Mouse (Mus musculus) spleen, postnatal 36 days (tissue): ENCODE data around the gene Kif22.

Experiments used
- DNase-seq, 2 experiments: peaks; one replicate each; pipeline ENCODE4 v3.0.0; 2022; ENCODE audit warnings: low spot score in 2 of 2, mixed read lengths in 1 of 2

Kif22 gene

GRCm38 (mm10) chr7:127031244-127031643 lies 11.0 kb downstream of the Kif22 start:
- DNase-seq: no peak

DNA sequence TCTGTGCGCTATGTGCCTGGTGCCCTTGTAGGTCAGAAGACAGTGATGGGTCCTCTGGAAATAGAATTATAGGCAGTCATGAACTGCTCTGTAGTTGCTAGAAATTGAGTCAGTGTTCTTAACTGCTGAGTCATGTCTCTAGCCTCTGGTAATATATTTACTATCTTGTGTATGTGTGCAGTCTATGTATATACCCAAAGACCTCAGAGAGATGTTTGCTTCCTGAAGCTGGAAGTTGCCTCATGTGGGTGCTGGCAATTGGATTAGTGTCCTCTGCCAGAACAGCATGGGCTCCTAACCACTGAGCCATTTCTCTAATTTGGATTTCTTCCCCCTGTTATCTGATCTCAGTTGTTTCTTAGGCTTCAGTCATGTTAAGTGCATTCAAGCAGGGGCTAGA lies 12.1 kb downstream of the Kif22 start:
- DNase-seq: no peak

DNA sequence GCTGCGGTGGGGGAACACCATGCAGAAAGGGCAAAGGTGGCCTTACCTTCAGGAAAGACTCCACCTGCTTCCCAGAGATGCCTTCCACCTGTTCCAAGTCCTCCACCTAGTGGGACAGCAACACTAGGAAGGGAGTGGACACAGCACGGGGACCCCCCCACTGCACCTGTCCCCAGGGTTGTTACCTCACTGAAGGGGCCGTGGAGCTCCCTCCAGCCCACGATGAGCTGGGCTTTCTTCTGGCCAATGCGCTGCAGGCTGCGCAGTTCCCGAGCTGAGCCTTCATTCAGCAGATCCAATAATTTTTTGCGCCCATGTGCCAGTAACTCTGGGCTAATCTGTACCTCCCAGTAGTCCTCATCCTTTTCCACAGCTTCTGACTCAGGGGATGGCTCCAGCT lies 14.4 kb downstream of the Kif22 start:
- no peak for DNase-seq

GRCm38 (mm10) chr7:127026984-127027726 lies 15.1 kb downstream of the Kif22 start, which contains the start of gene Maz:
Maz (minus strand) TSS chr7:127027037.
- DNase-seq: peak; percentile 99

- DNase-seq: peak in 1 of 2 experiments; percentile 78
These were observed 15.7 kb downstream of the Kif22 start for GRCm38 (mm10) chr7:127026616-127026983.

- peak; percentile 70 to 73 for DNase-seq
These were observed 16.1 kb downstream of the Kif22 start for GRCm38 (mm10) chr7:127026161-127026600.

- DNase-seq: peak in 1 of 2 experiments; percentile 50
These were observed 16.6 kb downstream of the Kif22 start for GRCm38 (mm10) chr7:127025556-127026160.

DNA sequence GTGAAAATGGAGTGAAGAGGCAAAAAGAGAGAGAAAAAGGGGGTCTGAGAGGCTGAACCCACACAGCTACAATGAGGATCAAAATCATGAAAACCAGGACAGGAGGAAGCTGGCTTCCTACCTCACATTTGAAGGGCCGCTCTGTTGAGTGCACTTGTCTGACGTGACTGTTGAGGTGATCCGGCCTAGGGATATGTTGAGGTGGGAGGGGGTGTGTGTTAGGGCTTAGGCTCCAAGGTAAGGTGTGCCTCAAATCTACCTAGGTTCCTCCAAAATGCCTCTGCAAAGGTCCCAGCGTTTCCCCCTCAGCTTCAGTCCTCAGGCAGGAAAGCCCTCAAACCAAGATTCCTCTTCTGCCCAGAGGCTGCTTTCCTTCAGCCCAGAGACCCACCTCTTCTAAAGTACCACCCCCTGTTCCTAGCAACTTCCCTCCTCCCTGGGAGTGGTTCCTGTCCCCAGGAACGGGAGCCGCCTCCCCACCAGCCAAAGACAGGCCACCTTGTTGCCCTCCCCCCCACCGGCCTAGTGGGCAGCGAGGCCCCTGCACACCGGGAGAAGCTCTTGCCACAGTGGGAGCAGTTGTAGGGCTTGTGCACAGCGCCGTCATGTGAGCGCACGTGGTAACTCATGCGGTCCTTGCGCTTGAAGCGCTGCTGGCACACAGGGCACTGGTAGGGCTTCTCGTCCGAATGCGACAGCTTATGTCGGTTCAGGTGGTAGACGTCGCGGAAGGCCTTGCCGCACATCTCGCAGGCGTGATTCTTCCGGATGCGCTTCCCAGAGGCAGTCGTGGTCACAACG lies 17.3 kb downstream of the Kif22 start:
- DNase-seq: peak; percentile 83 to 85

- peak in 1 of 2 experiments; percentile 36 for DNase-seq
These were observed 18.2 kb downstream of the Kif22 start for GRCm38 (mm10) chr7:127023896-127024690.

DNA sequence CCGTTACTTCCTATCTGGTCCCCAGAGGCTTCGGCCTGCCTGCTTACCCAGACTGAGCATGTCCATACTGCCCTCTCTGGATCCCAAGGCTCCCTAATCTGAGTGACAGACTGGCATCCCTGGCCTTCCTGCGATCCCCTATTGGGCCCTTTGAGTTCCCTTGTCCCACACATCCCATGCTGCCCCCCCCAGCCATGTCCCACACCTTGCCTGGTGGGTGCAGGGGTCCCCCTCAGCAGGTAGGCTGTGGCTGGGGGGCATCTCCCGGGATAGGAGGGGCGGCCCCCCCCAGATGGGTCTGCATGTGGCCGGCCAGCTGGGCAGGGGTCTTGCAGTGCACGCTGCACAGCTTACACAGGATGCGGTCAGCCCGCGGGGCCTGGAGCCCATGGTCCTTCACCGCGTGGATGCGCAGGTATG lies 19.0 kb downstream of the Kif22 start:
- DNase-seq: no peak

DNA sequence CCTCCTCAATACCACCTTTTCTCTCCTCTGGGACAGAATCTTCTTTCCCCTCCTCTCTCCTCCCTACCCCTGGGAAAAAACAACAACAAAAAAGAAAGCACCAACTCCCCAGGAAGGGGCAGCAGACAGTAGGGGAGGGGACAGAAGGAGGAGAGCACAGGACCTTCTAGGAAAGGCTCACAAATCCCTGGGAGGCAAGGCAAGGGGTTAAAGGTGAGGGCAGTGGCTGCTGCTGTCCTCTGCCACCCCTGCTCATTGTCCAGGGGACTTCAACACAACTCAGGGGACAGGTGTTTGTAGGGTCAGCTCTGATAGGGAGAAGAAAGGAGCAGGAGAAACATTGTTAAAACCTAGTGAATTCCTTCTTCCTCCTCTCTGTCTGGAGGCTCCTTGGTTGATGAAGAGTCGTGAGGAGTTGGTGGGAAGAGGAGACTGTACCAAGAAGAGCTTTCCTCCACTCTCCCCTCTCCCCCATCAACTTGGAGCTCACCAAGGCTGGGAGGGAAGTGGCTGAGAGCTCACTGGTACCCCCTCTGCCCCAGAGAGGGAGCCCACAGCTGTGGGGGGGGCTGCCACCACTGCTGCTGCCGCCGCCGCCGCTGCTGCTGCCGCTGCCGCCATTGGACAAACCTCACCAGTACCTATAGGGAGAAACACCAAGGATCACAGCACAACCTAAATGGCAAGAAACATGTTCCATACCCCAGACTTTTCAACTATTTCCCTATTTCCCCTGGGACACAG lies 19.6 kb downstream of the Kif22 start:
- DNase-seq: no peak

DNA sequence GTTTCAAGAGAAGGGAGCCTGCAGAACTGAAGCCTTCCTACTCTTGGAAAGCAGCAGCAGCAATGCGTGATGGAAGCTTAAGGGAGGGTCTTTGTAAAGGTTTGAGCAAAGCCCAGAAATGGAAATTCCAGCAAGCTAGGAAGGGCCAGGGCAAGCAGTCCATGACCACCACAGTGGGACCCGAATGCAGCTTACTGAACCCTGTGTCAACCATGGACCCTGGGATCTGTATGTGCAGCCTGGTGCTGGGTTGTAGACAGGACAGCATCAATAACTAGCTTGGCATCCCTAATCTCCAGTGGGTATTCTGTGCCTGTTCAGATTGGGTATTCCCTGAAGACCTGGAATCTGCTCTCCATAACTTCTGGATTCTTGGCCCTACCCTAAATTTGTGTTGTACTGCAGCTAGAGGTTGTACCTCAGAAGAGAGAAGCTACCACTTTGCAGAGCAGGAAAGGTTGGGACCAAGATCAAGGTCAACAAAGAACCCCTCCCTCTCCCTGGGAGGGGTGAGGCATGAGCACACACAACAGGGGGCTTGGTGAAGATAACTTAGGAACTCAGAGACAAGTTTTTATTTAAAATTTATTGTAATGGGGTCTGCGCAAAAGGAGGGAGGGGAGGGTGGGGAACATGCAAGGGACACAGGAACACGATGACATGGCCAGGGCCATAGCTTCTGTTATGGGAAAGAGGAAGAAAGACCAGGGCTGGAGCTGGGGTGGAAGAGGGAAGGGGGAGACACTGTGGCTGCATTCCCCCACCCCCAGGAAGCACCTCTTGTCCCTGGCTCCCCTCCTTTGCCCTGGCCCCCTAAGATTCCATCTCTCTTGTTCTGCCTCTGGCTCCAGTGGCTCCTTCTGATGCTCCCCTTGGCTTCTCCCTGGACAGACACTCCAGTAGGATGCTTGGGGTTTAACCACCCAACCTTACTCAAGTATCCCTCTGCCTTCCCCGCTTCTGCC lies 20.4 kb downstream of the Kif22 start:
- no peak for DNase-seq

- DNase-seq: peak in 1 of 2 experiments; percentile 51
These were observed 21.2 kb downstream of the Kif22 start, which contains the start of the genes Gm42742 and Prrt2 for GRCm38 (mm10) chr7:127020901-127021562. Gm42742 (minus strand) TSS chr7:127021097. Prrt2 (minus strand) TSS chr7:127021211.

GRCm38 (mm10) chr7:127020491-127020890 lies 21.8 kb downstream of the Kif22 start:
- DNase-seq: no peak

DNA sequence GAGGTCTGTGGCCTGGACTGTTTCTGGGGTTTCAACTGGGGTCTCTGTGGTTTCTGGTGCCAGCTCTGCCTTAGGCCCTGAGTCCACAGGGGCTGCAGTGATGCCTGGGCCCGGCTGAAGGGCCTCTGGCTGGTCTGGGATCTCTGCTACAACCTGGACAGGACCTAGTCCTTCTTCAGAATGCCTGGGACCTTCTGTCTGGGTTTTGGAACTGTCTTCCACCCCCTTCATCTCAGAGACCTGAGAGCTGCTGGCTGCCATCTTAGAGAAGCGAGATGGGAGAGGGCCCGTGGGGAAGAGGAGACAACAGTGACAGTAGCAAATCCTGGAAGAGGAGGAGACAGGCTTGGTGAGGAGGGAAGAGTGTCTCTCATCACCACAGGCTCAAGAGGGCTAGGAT lies 22.2 kb downstream of the Kif22 start:
- DNase-seq: no peak

GRCm38 (mm10) chr7:127019306-127019960 lies 22.8 kb downstream of the Kif22 start:
- DNase-seq: no peak

- no peak for DNase-seq
These were observed 23.6 kb downstream of the Kif22 start for GRCm38 (mm10) chr7:127018416-127019305.
